Mouse (Mus musculus) layer of hippocampus, postnatal 25 days (tissue): ENCODE results near the gene Olfr447. TPM values are rescaled to one million over a fixed set of nuclear protein-coding genes. Genes with fewer than 3 reads are reported as not detected.
A peak's percentile ranks its signal among the peaks of the same experiment; 100 is the strongest.

Experiments
- DNase-seq, 2 experiments: peaks; one replicate each; pipeline ENCODE4 v3.0.0; 2022; ENCODE audit warnings: mixed read lengths in 2 of 2, low spot score in 1 of 2; ENCODE audit errors: extremely low spot score in 1 of 2
- total RNA-seq, 2 experiments: library from RNA; stranded (reverse); gene quantifications; 2 replicates each; pipeline ENCODE4 v1.2.3; 2021

The Olfr447 gene
- not detected for total RNA-seq

GRCm38 (mm10) chr6:42908578-42908977 lies at the start of gene Olfr447:
Olfr447 (plus strand) TSS chr6:42908878.
- no peak for DNase-seq

- DNase-seq, result peak in 1 of 2 experiments; percentile 24
These were observed 48.4 kb upstream of the Olfr447 start for GRCm38 (mm10) chr6:42860222-42860819.

GRCm38 (mm10) chr6:42869695-42870094 lies 39.0 kb upstream of the Olfr447 start:
- DNase-seq, result no peak

GRCm38 (mm10) chr6:42876323-42876722 lies 32.4 kb upstream of the Olfr447 start:
- no peak for DNase-seq

- DNase-seq, result no peak
These were observed 18.5 kb upstream of the Olfr447 start, which contains the start of gene Olfr448 for GRCm38 (mm10) chr6:42890141-42890540. Olfr448 (plus strand) TSS chr6:42890441.

GRCm38 (mm10) chr6:42900345-42900744 lies 8.3 kb upstream of the Olfr447 start:
- DNase-seq, result no peak

- no peak for DNase-seq
These were observed 12.4 kb downstream of the Olfr447 start, which contains the start of gene Olfr446 for GRCm38 (mm10) chr6:42921077-42921476. Olfr446 (plus strand) TSS chr6:42921377.

GRCm38 (mm10) chr6:42948767-42949166 lies 40.1 kb downstream of the Olfr447 start, which contains the start of gene Olfr444:
Olfr444 (plus strand) TSS chr6:42949067.
- DNase-seq, result no peak

Other genes starting within 250 kb of the Olfr447 start
- 100 to 1,000 TPM; 207 to 217 TPM for gene Tcaf1, start 198.8 kb upstream of the Olfr447 start, total RNA-seq
- gene Olfr453, start 169.5 kb upstream of the Olfr447 start, total RNA-seq, result not detected
- not detected for gene Olfr38, start 152.5 kb upstream of the Olfr447 start, total RNA-seq
- not detected for gene Olfr452, start 123.8 kb upstream of the Olfr447 start, total RNA-seq
- not detected for gene Olfr450, start 96.9 kb upstream of the Olfr447 start, total RNA-seq
- not detected for gene Olfr449, start 74.5 kb upstream of the Olfr447 start, total RNA-seq
- not detected for gene Olfr448, start 18.4 kb upstream of the Olfr447 start, total RNA-seq
- not detected for gene Olfr446, start 12.5 kb downstream of the Olfr447 start, total RNA-seq
- not detected for gene Olfr444, start 40.2 kb downstream of the Olfr447 start, total RNA-seq
- gene Olfr441, start 197.5 kb downstream of the Olfr447 start, total RNA-seq, result not detected
- not detected for gene Olfr237-ps1, start 237.7 kb downstream of the Olfr447 start, total RNA-seq